Mouse (Mus musculus) cerebellum, adult 2 months (tissue): Measurements from ENCODE around the gene Eif3k.

Experiments used
- CTCF ChIP-seq: fragments of 200-500 bp; IDR thresholded peaks from 2 replicates; pipeline ENCODE4 v1.5.1; 2011; ENCODE audit warnings: low read depth, mild to moderate bottlenecking, control low read depth, low read length, moderate library complexity, borderline replicate concordance; ENCODE audit not compliant: insufficient read depth
- POLR2A ChIP-seq: fragments of 200-500 bp; IDR thresholded peaks from 2 replicates; pipeline ENCODE4 v1.6.1; 2011; ENCODE audit warnings: low read length, control low read depth, borderline replicate concordance; ENCODE audit not compliant: insufficient read depth

GRCm38 (mm10) chr7:29014984-29015383 lies 33.3 kb upstream of the Eif3k start:
- no peak for TF ChIP-seq CTCF
- TF ChIP-seq POLR2A = no peak
